ENCODE assay signal across 11 mouse cellular contexts in the genomic region with DNA sequence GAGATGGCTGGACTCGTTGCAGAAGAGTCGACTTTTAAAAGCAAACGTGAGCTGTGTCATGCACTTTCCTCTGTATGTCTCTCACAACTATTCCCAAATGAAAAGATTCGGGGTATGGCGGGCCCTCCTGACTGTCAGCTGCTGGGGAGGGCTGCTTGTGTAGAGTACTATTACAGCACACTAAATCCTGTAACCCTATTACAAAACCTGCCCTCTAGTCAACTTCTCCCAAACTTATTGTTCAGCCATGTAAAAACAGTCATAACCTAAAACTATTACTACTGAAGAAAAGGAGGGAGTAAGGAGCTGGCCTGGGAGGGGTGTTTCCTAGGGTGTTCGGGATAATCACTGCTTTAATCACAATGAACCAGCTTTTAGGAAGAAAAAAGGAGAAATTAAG. TPM values are rescaled to one million over a fixed set of nuclear protein-coding genes. Genes with fewer than 3 reads are reported as not detected.
DNase-seq lines count a peak whose midpoint lies in the region; ATAC-seq and TF ChIP-seq lines count a peak whose summit lies in the region.
"Had no signal": no experiment of that assay in that cellular context is flagged by ENCODE, and none has a peak within 500 bp of the region (broad histone marks: within the 10 kb centered on the region; RNA-seq: fewer than 3 reads in every experiment).

No protein-coding gene starts in this region.

- peak; percentile 46 for DNase-seq in embryo, embryonic 10.5 days (ENCODE audit: low spot score)
- no peak for DNase-seq in embryo, embryonic 10 days (ENCODE audit: low spot score)
- peak; percentile 67 for DNase-seq in liver, adult 2 months (ENCODE audit: extremely low read depth, low read depth, low spot score)
- DNase-seq in liver: no peak
- DNase-seq in liver, embryonic 14.5 days (ENCODE audit: low read depth in 3 of 3, low spot score in 3 of 3): no peak
- DNase-seq in ovary, postnatal 36 days (ENCODE audit: low spot score): no peak
- no peak for DNase-seq in right cerebral cortex, postnatal 36 days (ENCODE audit: low spot score in 2 of 2)
- no peak for DNase-seq in ovary, postnatal 10 days (ENCODE audit: low spot score)
- DNase-seq: layer of hippocampus, adult 9-11 months; spleen, adult 18-20 months; thymus, postnatal 4 days had no signal

- peak overlapping the region; percentile 54 for H3K27ac ChIP-seq in liver, adult 2 months (replicated peaks; ENCODE audit: insufficient read depth, low read depth, low read length)
- H3K27ac ChIP-seq in liver, embryonic 14.5 days: no peak overlapping the region

- TF ChIP-seq POLR2A in liver, adult 2 months (IDR thresholded peaks at IDR 0.05; ENCODE audit: extremely low read depth, insufficient read depth, low read length): no peak

- no peaks in the 10 kb centered on the region for H3K9me3 ChIP-seq in liver, embryonic 14.5 days (ENCODE audit: control insufficient read depth, low read length)

- H3K4me2 ChIP-seq in liver, embryonic 14.5 days (ENCODE audit: low read depth): peak overlapping the region; percentile 33

- TF ChIP-seq CTCF in liver, adult 2 months (IDR thresholded peaks at IDR 0.05; ENCODE audit: low read depth, low read length): no peak
- no peak for TF ChIP-seq CTCF in liver, embryonic 14.5 days (IDR thresholded peaks at IDR 0.05; ENCODE audit: low read depth)

- no peak overlapping the region; the same call in 1 of the 2 replicates for H3K4me3 ChIP-seq in liver, adult 2 months (ENCODE audit: insufficient read depth, low read depth, low read length)
- no peak overlapping the region for H3K4me3 ChIP-seq in liver, embryonic 14.5 days (ENCODE audit: insufficient read depth in 1 of 2, low read depth in 2 of 2, low read length in 2 of 2)

- H3K9ac ChIP-seq in liver, adult 2 months (ENCODE audit: low read depth, low read length): peak overlapping the region; percentile 42; the same call in 1 of the 2 replicates
- H3K9ac ChIP-seq in liver, embryonic 14.5 days (replicated peaks): no peak overlapping the region

- no peaks in the 10 kb centered on the region for H3K27me3 ChIP-seq in liver, adult 2 months (ENCODE audit: control insufficient read depth, insufficient read depth, low read length)
- H3K27me3 ChIP-seq in liver, embryonic 14.5 days (ENCODE audit: control insufficient read depth, insufficient read depth, low read length): peaks cover 69% of the 10 kb centered on the region

- H3K4me1 ChIP-seq in liver, adult 2 months (ENCODE audit: control insufficient read depth, insufficient read depth, low read length): peaks cover 12% of the 10 kb centered on the region
- no peaks in the 10 kb centered on the region for H3K4me1 ChIP-seq in liver, embryonic 14.5 days (replicated peaks; ENCODE audit: control insufficient read depth in 2 of 2, insufficient read depth in 2 of 2, low read length in 1 of 2)

- 23% methylated on average over 6 of the region's 6 CpGs for WGBS in liver, adult 2 months
- 25% methylated on average over 6 of the region's 6 CpGs for WGBS in liver, embryonic 14.5 days (ENCODE audit: insufficient replicate concordance)

- H3K79me2 ChIP-seq in liver, adult 2 months (ENCODE audit: control insufficient read depth, insufficient read depth, low read length): 0 out of 2 replicates have a peak, but pooled peaks cover 2% of the 10 kb centered on the region

- no peaks in the 10 kb centered on the region for H3K36me3 ChIP-seq in liver, adult 2 months (ENCODE audit: control insufficient read depth, insufficient read depth, low read length)
- H3K36me3 ChIP-seq in liver, embryonic 14.5 days (replicated peaks; ENCODE audit: control insufficient read depth, insufficient read depth, low read depth): no peaks in the 10 kb centered on the region

- ATAC-seq in liver, embryonic 14.5 days (ENCODE audit: insufficient read depth): no peak

- TF ChIP-seq EP300 in liver, embryonic 14.5 days (IDR thresholded peaks at IDR 0.05; ENCODE audit: low read depth): no peak

RNA-seq across cellular contexts. Expression of a gene that starts 4.1 kb away (rescaled TPM):
- total RNA-seq in liver, adult 2 months (2014; rRNA removed): 6.2 and 9.5 TPM in 2 replicates
- polyA plus RNA-seq in liver, adult 2 months (2012; rRNA removed): 19.4 and 22.7 TPM in 2 replicates
- polyA plus RNA-seq in liver, embryonic 14.5 days (2012; rRNA removed): 1.6 and 1.7 TPM in 2 replicates
- 1.0 and 1.1 TPM in 2 replicates for polyA plus RNA-seq in liver, embryonic 14.5 days (2014; fragmentation: Nextera tagmentation; extraction: Ambion mirVana)

Comparison
In these comparisons a context has a peak if more than half of its experiments do, and no peak if none do; other contexts are left out.
1. DNase-seq: peak in embryo, embryonic 10.5 days (single experiment) and liver, adult 2 months (single experiment); none in embryo, embryonic 10 days (single experiment), liver (single experiment), liver, embryonic 14.5 days (0 of 3), ovary, postnatal 36 days (single experiment), right cerebral cortex, postnatal 36 days (0 of 2) and ovary, postnatal 10 days (single experiment).